Mouse (Mus musculus): ENCODE measurements around the gene Smg1. TPM values are rescaled to one million over a fixed set of nuclear protein-coding genes. Genes with fewer than 3 reads are reported as not detected.

The Smg1 gene
- polyA plus RNA-seq, 1 experiment from 2014 or later, result 4.0 TPM

- DNase-seq (no peak), ATAC-seq (peak; percentile 57)
- Histone ChIP-seq H3K4me3 (ENCODE audit: low read depth, low read length) (peak overlapping the region; percentile 91), H3K36me3 (replicated peaks; ENCODE audit: insufficient read depth, low read length) (peaks cover 59% of the 10 kb centered on the region), H3K27ac (ENCODE audit: low read depth) (peak overlapping the region; percentile 88), H3K27me3 (ENCODE audit: insufficient read depth, low read length) (no peaks in the 10 kb centered on the region), H3K4me2 (ENCODE audit: low read depth, low read length) (peak overlapping the region; percentile 84), H3K9me3 (ENCODE audit: low read length) (no peaks in the 10 kb centered on the region), H3K4me1 (ENCODE audit: insufficient read depth) (peaks cover 67% of the 10 kb centered on the region), H3K9ac (replicated peaks) (peak overlapping the region; percentile 93)
- TF ChIP-seq CTCF (IDR thresholded peaks at IDR 0.05; ENCODE audit: low read depth) (no peak), EP300 (IDR thresholded peaks at IDR 0.05; ENCODE audit: low read depth) (no peak)
- 0% methylated on average over 20 of the region's 20 CpGs for WGBS (ENCODE audit: insufficient replicate concordance)
Measured at GRCm38 (mm10) chr7:118115533-118115876, 128.0 kb downstream of the Smg1 start.

GRCm38 (mm10) chr7:118113541-118114297, 129.8 kb downstream of the Smg1 start:
- Histone ChIP-seq H3K27ac (ENCODE audit: low read depth) (peak overlapping the region; percentile 31; the same call in 1 of the 2 replicates), H3K4me1 (ENCODE audit: insufficient read depth) (peaks cover 53% of the 10 kb centered on the region), H3K27me3 (ENCODE audit: insufficient read depth, low read length) (no peaks in the 10 kb centered on the region), H3K9me3 (ENCODE audit: low read length) (no peaks in the 10 kb centered on the region), H3K4me3 (ENCODE audit: low read depth, low read length) (peak overlapping the region; percentile 91), H3K4me2 (ENCODE audit: low read depth, low read length) (peak overlapping the region; percentile 84), H3K9ac (replicated peaks) (peak overlapping the region; percentile 93), H3K36me3 (replicated peaks; ENCODE audit: insufficient read depth, low read length) (peaks cover 59% of the 10 kb centered on the region)
- ATAC-seq, result no peak
- no peak for DNase-seq
- no peak for TF ChIP-seq EP300 (IDR thresholded peaks at IDR 0.05; ENCODE audit: low read depth)
- TF ChIP-seq CTCF (IDR thresholded peaks at IDR 0.05; ENCODE audit: low read depth), result no peak
- WGBS (ENCODE audit: insufficient replicate concordance), result 46% methylated on average over 5 of the region's 5 CpGs

DNA sequence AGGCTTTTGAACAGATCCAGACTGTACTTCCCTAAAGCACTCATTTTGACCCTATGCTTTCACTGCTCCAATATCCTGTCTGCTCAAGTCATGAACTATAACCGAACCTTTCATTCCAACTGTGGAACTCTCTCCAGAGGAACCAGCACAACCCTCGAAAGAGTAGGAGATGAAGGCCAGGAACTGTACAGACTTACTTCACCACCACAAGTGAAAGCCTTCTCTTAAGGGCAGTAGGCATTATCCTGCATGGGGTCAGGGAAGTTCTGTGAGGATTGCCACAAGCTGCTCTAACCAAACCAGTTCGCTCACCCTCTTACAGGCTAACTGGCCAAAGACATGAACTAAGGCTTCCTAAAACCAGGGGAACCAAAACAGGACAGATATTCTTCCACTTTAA, 132.3 kb downstream of the Smg1 start:
- DNase-seq (no peak), ATAC-seq (no peak)
- Histone ChIP-seq H3K9ac (replicated peaks) (0 out of 2 replicates have a peak overlapping the region, but pooled peaks have one; percentile 16), H3K4me2 (ENCODE audit: low read depth, low read length) (peak overlapping the region; percentile 49), H3K9me3 (ENCODE audit: low read length) (no peaks in the 10 kb centered on the region), H3K27ac (ENCODE audit: low read depth) (no peak overlapping the region), H3K27me3 (ENCODE audit: insufficient read depth, low read length) (no peaks in the 10 kb centered on the region), H3K4me3 (ENCODE audit: low read depth, low read length) (no peak overlapping the region), H3K4me1 (ENCODE audit: insufficient read depth) (peaks cover 44% of the 10 kb centered on the region), H3K36me3 (replicated peaks; ENCODE audit: insufficient read depth, low read length) (peaks cover 77% of the 10 kb centered on the region)
- WGBS (ENCODE audit: insufficient replicate concordance), result 59% methylated on average over 3 of the region's 3 CpGs
- TF ChIP-seq EP300 (IDR thresholded peaks at IDR 0.05; ENCODE audit: low read depth) (no peak), CTCF (IDR thresholded peaks at IDR 0.05; ENCODE audit: low read depth) (no peak)

GRCm38 (mm10) chr7:118107671-118108070, 135.8 kb downstream of the Smg1 start:
- no peaks in the 10 kb centered on the region for H3K9me3 ChIP-seq (ENCODE audit: low read length)
- 0 out of 2 replicates have a peak overlapping the region, but pooled peaks have one; percentile 6 for H3K9ac ChIP-seq (replicated peaks)
- DNase-seq, result no peak
- no peak for ATAC-seq
- no peak for TF ChIP-seq CTCF (IDR thresholded peaks at IDR 0.05; ENCODE audit: low read depth)
- TF ChIP-seq EP300 (IDR thresholded peaks at IDR 0.05; ENCODE audit: low read depth), result no peak
- no peak overlapping the region for H3K4me2 ChIP-seq (ENCODE audit: low read depth, low read length)
- 83% methylated on average over 1 of the region's 1 CpGs for WGBS (ENCODE audit: insufficient replicate concordance)
- peaks cover 28% of the 10 kb centered on the region for H3K4me1 ChIP-seq (ENCODE audit: insufficient read depth)
- no peak overlapping the region for H3K27ac ChIP-seq (ENCODE audit: low read depth)
- no peak overlapping the region for H3K4me3 ChIP-seq (ENCODE audit: low read depth, low read length)
- H3K36me3 ChIP-seq (replicated peaks; ENCODE audit: insufficient read depth, low read length), result peaks cover 73% of the 10 kb centered on the region
- no peaks in the 10 kb centered on the region for H3K27me3 ChIP-seq (ENCODE audit: insufficient read depth, low read length)

DNA sequence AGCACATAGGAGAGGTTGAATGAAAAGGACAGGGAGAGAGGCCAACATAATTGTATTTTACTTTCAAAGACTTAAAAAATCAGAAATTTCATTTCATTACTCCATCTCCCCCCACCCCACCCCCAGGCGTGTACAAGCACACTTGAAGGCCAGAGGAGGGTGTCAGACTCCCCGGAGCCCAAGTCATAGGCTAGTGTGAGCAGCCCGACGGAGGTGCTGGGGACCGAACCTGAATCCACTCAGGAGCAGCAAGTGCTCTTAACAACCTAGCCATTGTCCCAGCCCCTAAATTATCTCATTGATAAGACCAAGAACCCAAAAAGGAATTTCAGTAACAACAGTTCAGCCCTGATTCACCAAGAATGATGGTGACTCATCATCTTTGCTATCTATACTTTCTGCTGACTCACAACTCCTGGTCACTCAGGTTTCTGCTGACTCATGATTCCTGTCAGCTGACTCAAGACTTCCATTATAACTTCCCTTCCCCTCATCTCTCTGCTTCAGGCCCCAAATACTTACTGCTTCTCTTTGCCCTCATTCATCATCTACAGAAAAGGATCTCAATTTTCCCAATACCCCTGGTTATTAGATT, 138.9 kb downstream of the Smg1 start:
- TF ChIP-seq EP300 (IDR thresholded peaks at IDR 0.05; ENCODE audit: low read depth) (peak; percentile 85), CTCF (IDR thresholded peaks at IDR 0.05; ENCODE audit: low read depth) (no peak)
- no peak for DNase-seq
- Histone ChIP-seq H3K4me1 (ENCODE audit: insufficient read depth) (peaks cover 9% of the 10 kb centered on the region), H3K9ac (replicated peaks) (no peak overlapping the region), H3K27ac (ENCODE audit: low read depth) (peak overlapping the region; percentile 67), H3K36me3 (replicated peaks; ENCODE audit: insufficient read depth, low read length) (peaks cover 46% of the 10 kb centered on the region), H3K4me2 (ENCODE audit: low read depth, low read length) (no peak overlapping the region), H3K9me3 (ENCODE audit: low read length) (no peaks in the 10 kb centered on the region), H3K27me3 (ENCODE audit: insufficient read depth, low read length) (no peaks in the 10 kb centered on the region), H3K4me3 (ENCODE audit: low read depth, low read length) (no peak overlapping the region)
- ATAC-seq, result peak; percentile 66
- 64% methylated on average over 5 of the region's 5 CpGs for WGBS (ENCODE audit: insufficient replicate concordance)
